Mouse (Mus musculus): ENCODE results near the gene Rps15a.

The Rps15a gene

DNA sequence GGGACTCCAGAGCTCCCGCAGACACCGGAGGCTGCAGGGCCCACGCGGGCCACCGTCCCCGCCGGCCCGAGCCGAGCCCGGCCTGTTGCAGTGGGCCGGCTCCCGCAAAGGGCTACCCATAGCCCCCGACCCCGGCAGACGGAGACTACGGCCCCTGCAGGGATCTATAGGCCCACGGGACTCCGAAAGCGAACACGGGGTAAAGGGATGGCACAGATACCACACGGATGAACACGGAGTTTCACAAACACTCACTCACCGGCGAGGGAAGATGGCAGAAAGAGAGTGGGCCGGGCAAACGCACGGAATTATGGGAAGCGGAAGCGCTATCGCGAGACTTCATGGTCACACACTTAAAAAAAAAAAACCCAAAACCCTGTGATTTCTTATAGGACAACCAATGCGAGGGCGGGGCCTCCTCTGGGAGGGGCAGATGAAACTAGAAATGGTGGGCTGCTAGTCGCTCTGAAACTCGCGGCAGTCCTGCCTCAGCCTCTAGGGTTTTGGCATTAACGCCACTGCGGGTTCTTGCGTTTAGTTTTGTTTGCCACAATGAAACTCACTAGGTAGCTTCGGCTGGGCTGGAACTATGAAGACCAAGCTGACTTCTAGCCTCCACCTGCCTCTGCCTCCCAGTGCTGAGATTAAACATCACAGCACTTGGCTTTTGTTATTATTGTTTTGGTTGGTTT lies at the start of gene Rps15a:
Rps15a (minus strand) TSS at position 312 of the 692 bp plus-strand sequence.
- DNase-seq (ENCODE audit: low spot score in 2 of 2), result peak; percentile 94 to 98

DNA sequence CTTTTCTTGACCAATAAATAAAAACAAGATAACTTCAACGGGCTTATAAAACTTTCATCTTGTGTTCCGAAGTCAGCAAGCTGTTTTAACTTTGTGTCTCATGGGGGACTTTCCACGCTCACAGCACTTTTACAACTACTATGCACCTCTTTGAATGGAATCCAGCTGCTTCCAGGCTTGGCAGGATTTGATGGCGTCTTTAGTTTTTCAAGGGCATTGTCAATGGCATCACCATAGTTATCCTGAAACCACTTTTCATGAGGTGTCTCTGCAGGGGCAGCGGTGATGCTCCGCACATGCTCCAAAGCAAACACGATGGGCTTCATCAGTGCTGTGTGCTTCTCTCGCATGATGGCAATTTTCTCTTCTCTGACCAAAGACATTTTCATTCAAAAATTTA lies 47.0 kb upstream of the Rps15a start:
- no peak for DNase-seq (ENCODE audit: low spot score in 2 of 2)

- DNase-seq (ENCODE audit: low spot score in 2 of 2), result no peak
Measured at GRCm38 (mm10) chr7:118160121-118160520, 44.1 kb upstream of the Rps15a start.

DNA sequence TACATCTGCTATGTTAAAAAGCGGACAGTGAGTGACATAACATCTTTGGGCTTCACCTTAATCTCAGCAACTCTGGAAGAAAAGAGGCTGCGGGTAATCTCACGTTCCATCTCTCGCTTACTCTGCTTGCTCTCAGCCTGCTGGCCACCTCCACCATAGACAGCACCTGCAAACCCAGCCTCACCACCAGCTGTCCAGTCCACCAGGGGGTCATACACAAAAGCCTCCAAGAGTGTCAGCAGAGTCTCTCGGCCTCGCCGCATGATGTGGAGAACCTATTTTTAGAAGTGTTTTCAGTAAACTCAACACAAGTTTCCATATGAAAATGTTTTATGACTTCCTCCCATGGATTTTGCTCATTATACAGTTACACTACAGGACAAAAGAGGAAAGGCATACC lies 40.5 kb upstream of the Rps15a start:
- no peak for DNase-seq (ENCODE audit: low spot score in 2 of 2)

GRCm38 (mm10) chr7:118154150-118154549 lies 38.2 kb upstream of the Rps15a start:
- no peak for DNase-seq (ENCODE audit: low spot score in 2 of 2)

- no peak for DNase-seq (ENCODE audit: low spot score in 2 of 2)
Measured at GRCm38 (mm10) chr7:118143602-118144001, 27.6 kb upstream of the Rps15a start.

DNA sequence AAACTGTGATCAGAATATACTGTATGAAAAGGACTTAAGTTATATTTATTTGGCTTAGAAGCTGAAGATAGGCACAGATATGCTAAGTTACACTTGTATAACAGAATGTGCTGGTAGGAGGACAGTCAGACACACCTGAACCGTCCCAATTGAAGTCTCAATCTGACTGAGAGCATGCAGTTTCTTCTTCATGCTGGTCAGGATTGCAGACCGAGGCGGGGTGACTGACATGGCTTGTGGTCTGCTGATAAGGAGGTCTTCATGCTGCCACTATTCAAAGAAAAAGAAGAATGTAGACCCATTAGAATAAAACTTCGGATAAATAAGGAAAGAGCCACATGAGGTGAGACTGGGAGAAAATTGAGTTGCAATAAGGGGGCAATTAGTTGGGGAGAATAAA lies 27.1 kb upstream of the Rps15a start:
- DNase-seq (ENCODE audit: low spot score in 2 of 2), result peak in 1 of 2 experiments; percentile 27

- no peak for DNase-seq (ENCODE audit: low spot score in 2 of 2)
Measured at GRCm38 (mm10) chr7:118141271-118141670, 25.3 kb upstream of the Rps15a start.

DNA sequence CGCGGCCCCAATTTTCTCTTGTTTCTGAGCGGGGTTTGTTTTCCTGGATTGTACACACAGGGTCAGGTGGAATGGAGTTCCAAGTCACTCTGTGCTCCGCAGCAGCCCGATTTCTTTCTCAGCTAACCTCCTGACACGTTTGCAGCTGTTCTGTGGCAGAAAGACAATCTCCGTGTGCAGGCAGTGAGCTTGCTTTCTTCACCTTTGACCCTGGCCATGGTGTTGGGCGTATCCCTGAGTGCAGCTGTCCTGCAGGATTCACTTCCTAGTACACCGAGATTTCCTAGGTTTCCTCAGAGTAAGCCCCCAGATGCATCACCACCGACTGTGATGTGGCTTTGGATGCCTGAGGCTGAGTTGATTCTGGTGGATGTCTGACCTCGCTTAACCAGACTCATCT lies 19.1 kb upstream of the Rps15a start:
- no peak for DNase-seq (ENCODE audit: low spot score in 2 of 2)

DNA sequence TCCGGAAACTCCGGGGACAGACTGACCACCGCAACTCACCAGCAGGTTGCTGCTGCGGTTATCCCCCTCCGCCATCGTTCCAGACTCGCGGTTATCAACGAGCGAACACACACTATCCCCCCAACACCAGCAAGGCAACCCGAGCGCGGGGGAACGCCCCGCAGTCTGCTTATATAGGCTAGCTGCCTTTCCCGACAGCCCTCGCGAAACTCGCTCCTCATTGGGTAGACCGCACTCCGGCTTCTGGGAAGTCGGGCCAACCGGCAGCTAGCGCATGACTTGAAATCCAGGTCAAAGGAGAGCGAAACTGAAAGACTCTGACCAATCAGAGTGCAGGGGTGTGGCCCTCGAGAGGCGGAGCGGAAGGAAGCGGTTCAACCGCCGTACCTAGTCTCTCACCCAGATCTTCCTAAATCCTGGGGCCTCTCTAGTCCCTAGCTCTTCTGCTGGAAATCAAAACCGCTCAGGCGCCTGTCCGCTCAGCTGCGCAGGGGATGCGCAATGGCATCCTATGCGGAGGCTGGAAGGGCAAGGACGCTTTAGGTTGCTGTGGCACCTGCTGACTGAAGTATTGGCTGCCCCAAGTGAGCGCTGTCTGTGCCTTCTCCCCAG lies 13.5 kb upstream of the Rps15a start, which contains the start of gene Arl6ip1:
Arl6ip1 (minus strand) TSS at position 233 of the 612 bp plus-strand sequence.
- DNase-seq (ENCODE audit: low spot score in 2 of 2), result peak; percentile 98

GRCm38 (mm10) chr7:118128925-118129429 lies 13.0 kb upstream of the Rps15a start:
- DNase-seq (ENCODE audit: low spot score in 2 of 2), result no peak

- no peak for DNase-seq (ENCODE audit: low spot score in 2 of 2)
Measured at GRCm38 (mm10) chr7:118126219-118126875, 10.4 kb upstream of the Rps15a start.

DNA sequence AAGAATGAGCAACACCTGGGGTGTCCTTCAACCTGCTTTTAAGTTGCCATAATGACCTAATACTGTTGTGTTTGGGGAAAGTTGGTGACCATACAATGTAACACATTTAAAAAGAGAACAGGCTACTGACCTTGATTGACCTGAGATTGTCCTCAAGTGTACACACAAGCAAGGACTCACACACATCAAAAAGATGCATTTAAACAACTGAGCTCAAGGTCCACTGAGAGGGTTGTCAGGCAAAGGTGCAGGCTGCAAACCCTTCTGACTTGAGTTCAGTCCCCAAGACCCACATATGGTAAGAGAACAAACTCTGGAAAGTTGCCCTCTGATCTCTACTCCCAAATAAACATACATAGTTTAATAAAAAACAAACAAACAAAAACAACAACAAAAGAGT lies 9.7 kb upstream of the Rps15a start:
- no peak for DNase-seq (ENCODE audit: low spot score in 2 of 2)

- no peak for DNase-seq (ENCODE audit: low spot score in 2 of 2)
Measured at GRCm38 (mm10) chr7:118123512-118124411, 7.8 kb upstream of the Rps15a start.

DNA sequence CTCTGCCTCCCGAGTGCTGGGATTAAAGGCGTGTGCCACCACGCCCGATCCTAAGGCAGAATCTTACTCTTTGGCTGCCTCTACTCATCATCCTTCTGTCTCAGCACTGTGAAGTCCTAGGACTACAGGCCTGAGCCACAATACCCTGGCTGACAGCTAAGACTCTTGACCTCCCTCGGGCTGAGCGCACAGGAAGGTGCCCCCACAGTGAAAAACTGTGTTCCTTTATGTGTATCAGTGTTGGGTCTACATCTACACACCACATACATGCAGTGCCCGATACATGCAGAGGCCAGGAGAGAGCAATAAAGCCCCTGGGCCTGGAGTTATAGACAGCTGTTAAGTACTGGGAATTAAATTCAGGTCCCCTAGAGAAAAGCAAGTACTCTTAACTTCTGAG lies 6.2 kb upstream of the Rps15a start:
- no peak for DNase-seq (ENCODE audit: low spot score in 2 of 2)

GRCm38 (mm10) chr7:118120654-118121053 lies 4.7 kb upstream of the Rps15a start:
- DNase-seq (ENCODE audit: low spot score in 2 of 2), result no peak

- peak in 1 of 2 experiments; percentile 60 for DNase-seq (ENCODE audit: low spot score in 2 of 2)
Measured at GRCm38 (mm10) chr7:118119946-118120345, 4.0 kb upstream of the Rps15a start.

- no peak for DNase-seq (ENCODE audit: low spot score in 2 of 2)
Measured at GRCm38 (mm10) chr7:118119142-118119541, 3.2 kb upstream of the Rps15a start.

- DNase-seq (ENCODE audit: low spot score in 2 of 2), result no peak
Measured at GRCm38 (mm10) chr7:118118426-118118825, 2.4 kb upstream of the Rps15a start.

GRCm38 (mm10) chr7:118117539-118118210 lies 1.7 kb upstream of the Rps15a start:
- no peak for DNase-seq (ENCODE audit: low spot score in 2 of 2)
